11 mouse cellular contexts compared by ENCODE assay signal in genomic region chr16:37108763-37109162, GRCm38 (mm10).
DNase-seq lines count a peak whose midpoint lies in the region; ATAC-seq lines count a peak whose summit lies in the region.
"Had no signal": no experiment of that assay in that cellular context is flagged by ENCODE, and none has a peak within 500 bp of the region (broad histone marks: within the 10 kb centered on the region; RNA-seq: fewer than 3 reads in every experiment).

No protein-coding gene starts in this region.

- H3K36me3 ChIP-seq in hindbrain, embryonic 13.5 days: no peaks in the 10 kb centered on the region
- H3K36me3 ChIP-seq in hindbrain, embryonic 10.5 days: no peaks in the 10 kb centered on the region
- no peaks in the 10 kb centered on the region for H3K36me3 ChIP-seq in neural tube, embryonic 12.5 days
- no peaks in the 10 kb centered on the region; the same call in 1 of the 2 replicates for H3K36me3 ChIP-seq in neural tube, embryonic 15.5 days
- no peaks in the 10 kb centered on the region for H3K36me3 ChIP-seq in forebrain, embryonic 15.5 days
- H3K36me3 ChIP-seq: embryonic facial prominence, embryonic 10.5 days; limb, embryonic 10.5 days; neural tube, embryonic 13.5 days had no signal

- no peaks in the 10 kb centered on the region for H3K4me1 ChIP-seq in hindbrain, embryonic 13.5 days (replicated peaks)
- H3K4me1 ChIP-seq in hindbrain, embryonic 10.5 days (replicated peaks): peaks cover 3% of the 10 kb centered on the region
- no peaks in the 10 kb centered on the region for H3K4me1 ChIP-seq in neural tube, embryonic 12.5 days
- no peaks in the 10 kb centered on the region for H3K4me1 ChIP-seq in neural tube, embryonic 15.5 days
- no peaks in the 10 kb centered on the region for H3K4me1 ChIP-seq in forebrain, embryonic 15.5 days
- H3K4me1 ChIP-seq: neural tube, embryonic 13.5 days had no signal

- no peaks in the 10 kb centered on the region for H3K27me3 ChIP-seq in hindbrain, embryonic 13.5 days
- H3K27me3 ChIP-seq in hindbrain, embryonic 10.5 days (ENCODE audit: insufficient read depth, poor library complexity, severe bottlenecking): no peaks in the 10 kb centered on the region
- H3K27me3 ChIP-seq in neural tube, embryonic 12.5 days (replicated peaks): no peaks in the 10 kb centered on the region
- no peaks in the 10 kb centered on the region for H3K27me3 ChIP-seq in neural tube, embryonic 15.5 days (replicated peaks)
- no peaks in the 10 kb centered on the region for H3K27me3 ChIP-seq in forebrain, embryonic 15.5 days
- H3K27me3 ChIP-seq: neural tube, embryonic 13.5 days had no signal

- no peak overlapping the region for H3K9ac ChIP-seq in hindbrain, embryonic 13.5 days
- H3K9ac ChIP-seq in neural tube, embryonic 12.5 days: no peak overlapping the region
- no peak overlapping the region for H3K9ac ChIP-seq in neural tube, embryonic 15.5 days (replicated peaks)
- H3K9ac ChIP-seq in forebrain, embryonic 15.5 days (replicated peaks): no peak overlapping the region
- H3K9ac ChIP-seq: liver, postnatal 0 days; neural tube, embryonic 13.5 days had no signal

- no peak overlapping the region for H3K27ac ChIP-seq in hindbrain, embryonic 13.5 days
- H3K27ac ChIP-seq in hindbrain, embryonic 10.5 days: no peak overlapping the region
- H3K27ac ChIP-seq in neural tube, embryonic 12.5 days: no peak overlapping the region
- H3K27ac ChIP-seq in neural tube, embryonic 15.5 days (replicated peaks): no peak overlapping the region
- no peak overlapping the region for H3K27ac ChIP-seq in forebrain, embryonic 15.5 days (replicated peaks)
- H3K27ac ChIP-seq: embryonic facial prominence, embryonic 10.5 days; limb, embryonic 10.5 days; neural tube, embryonic 13.5 days had no signal

- H3K9me3 ChIP-seq in hindbrain, embryonic 13.5 days: no peaks in the 10 kb centered on the region
- H3K9me3 ChIP-seq in hindbrain, embryonic 10.5 days: no peaks in the 10 kb centered on the region
- no peaks in the 10 kb centered on the region for H3K9me3 ChIP-seq in neural tube, embryonic 12.5 days
- no peaks in the 10 kb centered on the region for H3K9me3 ChIP-seq in neural tube, embryonic 15.5 days (replicated peaks)
- H3K9me3 ChIP-seq in forebrain, embryonic 15.5 days: no peaks in the 10 kb centered on the region
- H3K9me3 ChIP-seq: embryonic facial prominence, embryonic 10.5 days; limb, embryonic 10.5 days; neural tube, embryonic 13.5 days had no signal

- H3K4me3 ChIP-seq in hindbrain, embryonic 13.5 days: no peak overlapping the region
- H3K4me3 ChIP-seq in hindbrain, embryonic 10.5 days: no peak overlapping the region
- no peak overlapping the region for H3K4me3 ChIP-seq in neural tube, embryonic 12.5 days
- no peak overlapping the region for H3K4me3 ChIP-seq in neural tube, embryonic 15.5 days (replicated peaks)
- H3K4me3 ChIP-seq in forebrain, embryonic 15.5 days: no peak overlapping the region
- H3K4me3 ChIP-seq: embryonic facial prominence, embryonic 10.5 days; limb, embryonic 10.5 days; neural tube, embryonic 13.5 days had no signal

- H3K4me2 ChIP-seq in hindbrain, embryonic 13.5 days: no peak overlapping the region
- H3K4me2 ChIP-seq in neural tube, embryonic 12.5 days (replicated peaks): no peak overlapping the region
- H3K4me2 ChIP-seq in neural tube, embryonic 15.5 days: no peak overlapping the region
- H3K4me2 ChIP-seq in forebrain, embryonic 15.5 days (replicated peaks): no peak overlapping the region
- H3K4me2 ChIP-seq: neural tube, embryonic 13.5 days had no signal

- WGBS in hindbrain, embryonic 13.5 days: 30% methylated on average over 5 of the region's 5 CpGs
- WGBS in hindbrain, embryonic 10.5 days: 35% methylated on average over 5 of the region's 5 CpGs
- WGBS in neural tube, embryonic 12.5 days: 28% methylated on average over 5 of the region's 5 CpGs
- 30% methylated on average over 5 of the region's 5 CpGs for WGBS in neural tube, embryonic 15.5 days
- WGBS in forebrain, embryonic 15.5 days: 40% methylated on average over 5 of the region's 5 CpGs

- no peak for DNase-seq in hindbrain, embryonic 10.5 days (ENCODE audit: low spot score)
- DNase-seq in cerebellum, adult 8-10 months: peak; percentile 27
- DNase-seq in lung, adult 18-20 months: no peak
- DNase-seq: liver, postnatal 0 days had no signal

- ATAC-seq in hindbrain, embryonic 13.5 days (ENCODE audit: low FRiP score): peak; percentile 59; the same call in 1 of the 2 replicates
- 0 out of 2 replicates have a peak, but pooled peaks have one; percentile 33 for ATAC-seq in neural tube, embryonic 12.5 days (ENCODE audit: low FRiP score, low read depth)
- ATAC-seq in neural tube, embryonic 15.5 days (ENCODE audit: low FRiP score): no peak
- peak; percentile 68; the same call in 1 of the 2 replicates for ATAC-seq in forebrain, embryonic 15.5 days (replicated peaks)
- ATAC-seq: liver, postnatal 0 days had no signal
